Mouse (Mus musculus) lung, embryonic 16.5 days (tissue): ENCODE measurements around the gene Fthl17c. TPM values are rescaled to one million over a fixed set of nuclear protein-coding genes. Genes with fewer than 3 reads are reported as not detected.
"Not testable (repeated sequence)": the region's sequence is repeated elsewhere in the genome, so short reads cannot be mapped to it uniquely, and the experiment has no call there.

Experiments
- ATAC-seq: fragments of 200-750 bp; cut with Nextera tagmentation; 2 replicates; pipeline ENCODE4 v1.8.0; 2017; ENCODE audit warnings: low read depth, mild to moderate bottlenecking, moderate library complexity
- H3K27ac ChIP-seq: fragments of 300-500 bp; sonication (generic); 2 replicates; pipeline ENCODE4 v1.5.1; 2014; ENCODE audit warnings: mild to moderate bottlenecking, control low read depth, low read length
- H3K27me3 ChIP-seq: fragments of 300-500 bp; sonication (generic); 2 replicates; pipeline ENCODE4 v1.6.1; 2014; ENCODE audit warnings: low read depth, low read length, mixed read lengths; ENCODE audit not compliant: control insufficient read depth, insufficient read depth
- H3K36me3 ChIP-seq: fragments of 300-500 bp; sonication (generic); 2 replicates; pipeline ENCODE4 v1.6.1; 2014; ENCODE audit warnings: low read length; ENCODE audit not compliant: control insufficient read depth, insufficient read depth
- H3K4me1 ChIP-seq: fragments of 300-500 bp; sonication (generic); replicated peaks from 2 replicates; pipeline ENCODE4 v1.6.1; 2014; ENCODE audit warnings: low read length, mixed read lengths; ENCODE audit not compliant: control insufficient read depth, insufficient read depth
- H3K4me2 ChIP-seq: fragments of 300-500 bp; sonication (generic); 2 replicates; pipeline ENCODE4 v1.6.1; 2014; ENCODE audit warnings: low read depth, low read length, control low read depth
- H3K4me3 ChIP-seq: fragments of 300-500 bp; sonication (generic); 2 replicates; pipeline ENCODE4 v1.5.1; 2014; ENCODE audit warnings: mild to moderate bottlenecking, low read length, control low read depth
- H3K9ac ChIP-seq: fragments of 300-500 bp; sonication (generic); 2 replicates; pipeline ENCODE4 v1.6.1; 2014; ENCODE audit warnings: low read length, control low read depth
- H3K9me3 ChIP-seq: fragments of 300-500 bp; sonication (generic); 2 replicates; pipeline ENCODE4 v1.6.1; 2016; ENCODE audit warnings: low read length; ENCODE audit not compliant: control insufficient read depth
- WGBS: fragments of 180-500 bp; shearing (Covaris S2); extraction: QIAGEN DNeasy Blood & Tissue Kit; methylation state at CpG from one replicate; pipeline ENCODE4 v1.1.7; 2014; 5-methylcytosine and 5-hydroxymethylcytosine counted together
- polyA plus RNA-seq: library from polyadenylated mRNA; unstranded; fragments of >200 nt; fragmentation: Nextera tagmentation; extraction: Ambion mirVana; gene quantifications from 2 replicates; pipeline ENCODE4 v1.2.1, GENCODE M21; 2015

Fthl17c gene
- polyA plus RNA-seq, result not detected in 2 replicates

DNA sequence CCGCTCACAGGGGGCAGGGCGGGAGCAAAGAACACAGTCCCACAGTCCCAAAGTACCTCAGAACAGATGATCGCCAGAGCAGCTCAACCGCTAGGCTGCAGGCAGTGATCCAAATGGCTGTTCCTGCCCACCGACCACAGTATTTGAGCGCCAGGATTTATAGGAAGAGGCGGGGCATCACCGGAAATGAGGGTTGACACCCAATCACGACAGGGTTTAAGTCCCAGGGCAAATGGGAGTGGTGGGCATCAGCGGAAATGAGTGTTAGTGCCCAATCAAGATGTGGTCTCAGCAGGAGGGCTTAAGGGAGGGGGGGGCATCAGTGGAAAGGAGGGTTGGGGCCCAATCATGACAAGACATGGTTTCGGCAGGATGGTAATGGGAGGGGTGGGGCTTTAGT lies at the start of gene Fthl17c:
Gene Fthl17c (minus strand): TSS at position 101 of the 400 bp plus-strand sequence.
- not testable (repeated sequence) for H3K4me3 ChIP-seq, ATAC-seq, H3K9me3 ChIP-seq, H3K4me1 ChIP-seq, H3K27me3 ChIP-seq, H3K9ac ChIP-seq, H3K4me2 ChIP-seq, H3K27ac ChIP-seq, H3K36me3 ChIP-seq
- no CpG with 5 or more reads among the region's 11 CpGs for WGBS

GRCm38 (mm10) chrX:9019481-9019880 lies 43.1 kb upstream of the Fthl17c start:
- Histone ChIP-seq H3K4me1 (no peaks in the 10 kb centered on the region), H3K9me3 (no peaks in the 10 kb centered on the region), H3K4me3 (no peak overlapping the region), H3K36me3 (no peaks in the 10 kb centered on the region), H3K27ac (no peak overlapping the region), H3K9ac (no peak overlapping the region), H3K27me3 (no peaks in the 10 kb centered on the region), H3K4me2 (no peak overlapping the region)
- WGBS, result 51% methylated on average over 10 of the region's 10 CpGs
- ATAC-seq, result no peak

GRCm38 (mm10) chrX:9016079-9016478 lies 39.7 kb upstream of the Fthl17c start:
- Histone ChIP-seq H3K36me3 (no peaks in the 10 kb centered on the region), H3K27ac (no peak overlapping the region), H3K9me3 (no peaks in the 10 kb centered on the region), H3K9ac (no peak overlapping the region), H3K4me2 (no peak overlapping the region), H3K27me3 (no peaks in the 10 kb centered on the region), H3K4me1 (no peaks in the 10 kb centered on the region), H3K4me3 (no peak overlapping the region)
- no peak for ATAC-seq
- WGBS, result 60% methylated on average over 1 of the region's 1 CpGs

DNA sequence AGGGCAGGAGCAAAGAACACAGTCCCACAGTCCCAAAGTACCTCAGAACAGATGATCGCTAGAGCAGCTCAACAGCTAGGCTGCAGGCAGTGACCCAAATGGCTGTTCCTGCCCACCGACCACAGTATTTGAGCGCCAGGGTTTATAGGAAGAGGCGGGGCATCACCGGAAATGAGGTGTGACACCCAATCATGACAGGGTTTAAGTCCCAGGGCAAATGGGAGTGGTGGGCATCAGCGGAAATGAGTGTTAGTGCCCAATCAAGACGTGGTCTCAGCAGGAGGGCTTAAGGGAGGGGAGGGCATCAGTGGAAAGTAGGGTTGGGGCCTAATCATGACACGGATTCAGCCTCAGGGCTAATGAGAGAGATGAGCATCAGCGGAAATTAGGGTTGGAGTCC lies 10.3 kb upstream of the Fthl17c start, which contains the start of gene Fthl17d:
Gene Fthl17d (minus strand): TSS at position 101 of the 400 bp plus-strand sequence.
- H3K4me1 ChIP-seq, ATAC-seq, H3K27ac ChIP-seq, H3K4me2 ChIP-seq, H3K9ac ChIP-seq, H3K36me3 ChIP-seq, H3K9me3 ChIP-seq, H3K27me3 ChIP-seq, H3K4me3 ChIP-seq: not testable (repeated sequence)
- WGBS, result no CpG with 5 or more reads among the region's 9 CpGs

DNA sequence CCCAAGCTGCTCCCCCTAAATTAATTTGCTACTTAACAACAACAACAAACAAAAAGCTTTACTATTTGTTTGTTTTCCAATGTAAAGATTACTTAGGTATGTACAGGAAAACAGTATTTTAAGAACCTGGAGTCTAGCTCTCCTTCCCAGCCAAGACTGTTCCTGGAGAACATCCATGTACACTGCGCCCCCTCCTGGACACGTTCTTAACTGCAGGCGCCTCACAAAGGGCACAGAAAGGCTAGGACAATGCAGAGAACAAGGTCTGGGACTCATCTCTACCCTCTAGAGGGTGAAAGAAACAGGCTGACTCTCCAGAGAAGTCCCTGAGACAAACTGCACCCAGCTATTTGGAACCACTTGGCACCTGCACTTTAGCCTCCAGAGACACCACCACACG lies 11.7 kb downstream of the Fthl17c start:
- H3K4me3 ChIP-seq, H3K4me1 ChIP-seq, ATAC-seq, H3K9ac ChIP-seq, H3K27ac ChIP-seq, H3K4me2 ChIP-seq, H3K9me3 ChIP-seq, H3K27me3 ChIP-seq, H3K36me3 ChIP-seq: not testable (repeated sequence)
- 47% methylated on average over 4 of the region's 4 CpGs for whole genome bisulfite sequencing

GRCm38 (mm10) chrX:8962875-8963274 lies 13.5 kb downstream of the Fthl17c start, which contains the start of gene Fthl17b:
Gene Fthl17b (minus strand): TSS chrX:8962975.
- not testable (repeated sequence) for H3K27me3 ChIP-seq, H3K4me2 ChIP-seq, ATAC-seq, H3K36me3 ChIP-seq, H3K9me3 ChIP-seq, H3K4me1 ChIP-seq, H3K27ac ChIP-seq, H3K4me3 ChIP-seq, H3K9ac ChIP-seq
- 94% methylated on average over 3 of the region's 11 CpGs for WGBS

GRCm38 (mm10) chrX:8948130-8948805 lies 28.1 kb downstream of the Fthl17c start:
- peak; percentile 73 for ATAC-seq
- WGBS, result 22% methylated on average over 7 of the region's 7 CpGs

DNA sequence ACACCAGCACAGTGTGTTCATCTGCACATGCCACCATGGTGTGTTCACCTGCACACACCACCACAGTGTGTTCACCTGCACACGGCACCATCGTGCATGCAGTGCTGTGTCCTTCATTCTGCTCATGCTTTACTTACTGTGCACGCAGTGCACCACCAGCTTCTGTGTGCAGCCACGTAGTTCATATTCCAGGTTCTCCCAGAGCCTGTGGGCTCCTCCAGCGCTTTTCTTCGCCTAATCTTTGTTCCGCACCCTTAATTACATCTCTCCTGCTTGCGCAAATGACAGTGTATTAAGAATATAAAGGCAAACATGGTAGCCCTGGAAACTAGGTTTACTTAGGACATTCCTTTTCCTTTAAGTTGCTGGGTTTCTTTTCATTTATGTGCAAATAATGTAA lies 32.3 kb downstream of the Fthl17c start:
- H3K27me3 ChIP-seq, result no peaks in the 10 kb centered on the region
- WGBS, result 59% methylated on average over 8 of the region's 8 CpGs
- no peak overlapping the region for H3K9ac ChIP-seq
- H3K9me3 ChIP-seq, result no peaks in the 10 kb centered on the region
- no peaks in the 10 kb centered on the region for H3K36me3 ChIP-seq
- ATAC-seq, result peak; percentile 62
- H3K4me1 ChIP-seq, result no peaks in the 10 kb centered on the region
- H3K4me2 ChIP-seq, result 0 out of 2 replicates have a peak overlapping the region, but pooled peaks have one; percentile 20
- peak overlapping the region; percentile 22; the same call in 1 of the 2 replicates for H3K27ac ChIP-seq
- H3K4me3 ChIP-seq, result no peak overlapping the region

More at GRCm38 (mm10) chrX:8948130-8948805, 28.1 kb downstream of the Fthl17c start:
- not testable (repeated sequence) for H3K36me3 ChIP-seq, H3K9ac ChIP-seq, H3K27ac ChIP-seq, H3K4me2 ChIP-seq, H3K27me3 ChIP-seq, H3K4me3 ChIP-seq, H3K9me3 ChIP-seq, H3K4me1 ChIP-seq

DNA sequence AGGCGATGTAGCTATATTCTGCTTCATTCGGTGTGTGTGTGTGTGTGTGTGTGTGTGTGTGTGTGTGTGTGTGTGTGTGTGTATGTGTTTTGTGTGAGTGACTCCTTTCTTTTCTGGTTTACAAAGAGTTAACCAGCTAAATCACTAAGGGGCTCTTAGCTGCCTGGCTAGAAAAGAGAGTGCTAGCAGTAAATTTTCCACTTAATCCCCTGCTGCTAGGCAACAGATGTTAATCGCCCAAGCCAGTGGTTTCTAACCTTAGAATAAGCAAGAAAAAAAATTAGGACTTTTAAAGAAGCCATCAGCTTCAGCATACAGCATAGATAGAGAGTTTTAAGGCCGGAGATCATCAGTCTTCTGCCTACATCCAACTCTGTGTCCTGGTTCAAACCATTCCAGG lies 49.1 kb downstream of the Fthl17c start:
- H3K9ac ChIP-seq, result no peak overlapping the region
- WGBS, result 34% methylated on average over 4 of the region's 4 CpGs
- no peak overlapping the region for H3K4me2 ChIP-seq
- H3K27me3 ChIP-seq, result no peaks in the 10 kb centered on the region
- H3K27ac ChIP-seq, result no peak overlapping the region
- H3K4me1 ChIP-seq, result no peaks in the 10 kb centered on the region
- ATAC-seq, result no peak
- H3K9me3 ChIP-seq, result no peaks in the 10 kb centered on the region
- no peaks in the 10 kb centered on the region for H3K36me3 ChIP-seq
- H3K4me3 ChIP-seq, result no peak overlapping the region
